Mouse (Mus musculus): ENCODE data around the gene Olfr91. TPM values are rescaled to one million over a fixed set of nuclear protein-coding genes. Genes with fewer than 3 reads are reported as not detected.
A peak's percentile ranks its signal among the peaks of the same experiment; 100 is the strongest.
"Not testable (repeated sequence)": the region's sequence is repeated elsewhere in the genome, so short reads cannot be mapped to it uniquely, and the experiment has no call there.

Gene Olfr91
- not detected in 2 replicates for polyA plus RNA-seq (2014; fragmentation: Nextera tagmentation; extraction: Ambion mirVana)

GRCm38 (mm10) chr17:37098178-37098577 is at the start of gene Olfr91:
TSS of gene Olfr91 (minus strand) at chr17:37098278.
- Histone ChIP-seq H3K27ac (ENCODE audit: low read length) (no peak within 1 kb of the TSS), H3K36me3 (ENCODE audit: control insufficient read depth, insufficient read depth, low read length) (no peaks in the 10 kb centered on the region), H3K27me3 (ENCODE audit: control insufficient read depth, insufficient read depth, low read length) (no peaks in the 10 kb centered on the region), H3K4me3 (ENCODE audit: low read depth, low read length) (no peak within 1 kb of the TSS), H3K4me2 (replicated peaks; ENCODE audit: low read depth, low read length) (no peak within 1 kb of the TSS), H3K9me3 (ENCODE audit: control insufficient read depth, low read depth, low read length) (no peaks in the 10 kb centered on the region), H3K9ac (replicated peaks; ENCODE audit: low read depth, low read length) (no peak within 1 kb of the TSS), H3K4me1 (ENCODE audit: control insufficient read depth, insufficient read depth, low read length) (no peaks in the 10 kb centered on the region)
- no peak for ATAC-seq (ENCODE audit: insufficient number of reproducible peaks, insufficient read depth, low FRiP score, low read depth)
- 80% methylated on average over 1 of the region's 1 CpGs for WGBS

DNA sequence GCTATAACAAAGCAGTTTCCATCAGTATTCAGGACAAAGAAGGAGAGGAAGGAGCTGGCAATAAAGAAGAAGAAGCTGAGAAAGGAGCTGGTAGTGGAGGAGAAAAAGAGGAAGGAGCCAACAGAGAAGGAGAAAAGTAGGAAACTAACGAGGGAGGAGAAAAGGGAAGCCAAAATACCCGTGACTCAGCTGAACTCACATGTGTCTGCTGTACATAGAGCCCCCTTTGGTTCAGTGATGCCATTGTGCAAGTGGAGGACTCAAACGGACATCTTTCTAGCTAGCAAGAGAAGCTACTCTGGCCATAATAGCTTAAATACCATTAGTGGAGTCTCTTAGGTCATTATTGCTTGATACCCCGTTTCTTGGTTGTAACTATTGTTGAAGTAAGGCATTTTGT is 33.3 kb upstream of the Olfr91 start:
- not testable (repeated sequence) for H3K36me3 ChIP-seq (ENCODE audit: control insufficient read depth, insufficient read depth, low read length); H3K27me3 ChIP-seq (ENCODE audit: control insufficient read depth, insufficient read depth, low read length); H3K4me2 ChIP-seq (replicated peaks; ENCODE audit: low read depth, low read length); H3K4me1 ChIP-seq (ENCODE audit: control insufficient read depth, insufficient read depth, low read length); H3K4me3 ChIP-seq (ENCODE audit: low read depth, low read length); H3K27ac ChIP-seq (ENCODE audit: low read length); H3K9ac ChIP-seq (replicated peaks; ENCODE audit: low read depth, low read length); ATAC-seq (ENCODE audit: insufficient number of reproducible peaks, insufficient read depth, low FRiP score, low read depth); H3K9me3 ChIP-seq (ENCODE audit: control insufficient read depth, low read depth, low read length)
- 76% methylated on average over 4 of the region's 4 CpGs for whole genome bisulfite sequencing

DNA sequence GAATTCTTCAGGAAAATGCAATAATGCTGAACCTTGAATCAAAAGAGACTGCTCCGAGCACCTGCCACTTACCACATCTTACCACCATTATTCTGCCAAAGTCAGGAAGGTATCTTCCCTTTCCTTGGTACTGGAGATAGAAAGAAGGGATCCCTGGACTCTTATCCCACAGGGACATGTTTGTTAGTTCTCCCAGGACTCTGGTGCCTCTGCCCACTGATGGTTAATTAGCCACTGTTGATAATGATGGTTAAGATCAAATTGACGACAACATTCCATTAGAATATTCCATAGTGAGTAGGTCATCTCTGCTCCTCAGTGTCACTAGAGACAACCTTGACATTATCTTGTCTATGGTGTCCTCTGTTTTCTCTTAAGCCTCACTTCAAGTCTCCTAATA is 21.9 kb upstream of the Olfr91 start, which contains the start of gene Olfr92:
TSS of gene Olfr92 (minus strand) at position 101 of the 400 bp plus-strand sequence.
- Histone ChIP-seq H3K27ac (ENCODE audit: low read length) (no peak within 1 kb of the TSS), H3K27me3 (ENCODE audit: control insufficient read depth, insufficient read depth, low read length) (no peaks in the 10 kb centered on the region), H3K36me3 (ENCODE audit: control insufficient read depth, insufficient read depth, low read length) (no peaks in the 10 kb centered on the region), H3K4me2 (replicated peaks; ENCODE audit: low read depth, low read length) (no peak within 1 kb of the TSS), H3K4me1 (ENCODE audit: control insufficient read depth, insufficient read depth, low read length) (no peaks in the 10 kb centered on the region), H3K4me3 (ENCODE audit: low read depth, low read length) (no peak within 1 kb of the TSS), H3K9me3 (ENCODE audit: control insufficient read depth, low read depth, low read length) (no peaks in the 10 kb centered on the region), H3K9ac (replicated peaks; ENCODE audit: low read depth, low read length) (no peak within 1 kb of the TSS)
- WGBS: 87% methylated on average over 2 of the region's 2 CpGs
- ATAC-seq (ENCODE audit: insufficient number of reproducible peaks, insufficient read depth, low FRiP score, low read depth): no peak

DNA sequence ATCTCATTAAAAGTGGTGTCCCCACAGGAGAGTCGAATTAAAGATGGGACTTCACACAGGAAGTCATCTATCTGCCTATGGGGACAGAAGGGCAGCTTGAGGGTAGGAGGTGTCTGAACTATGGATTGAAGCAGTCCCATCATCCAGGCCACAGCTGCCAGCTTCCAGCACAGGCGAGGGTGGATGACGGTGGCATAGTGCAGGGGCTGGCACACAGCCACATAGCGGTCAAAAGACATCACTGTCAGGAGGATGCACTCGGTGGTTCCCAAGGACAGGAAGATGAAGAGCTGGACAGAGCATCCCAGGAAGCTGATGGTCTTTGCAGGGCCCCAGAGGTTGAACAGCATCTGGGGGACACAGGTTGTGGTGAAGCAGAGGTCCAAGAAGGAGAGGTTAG is 4.8 kb downstream of the Olfr91 start:
- H3K9me3 ChIP-seq (ENCODE audit: control insufficient read depth, low read depth, low read length): no peaks in the 10 kb centered on the region
- H3K36me3 ChIP-seq (ENCODE audit: control insufficient read depth, insufficient read depth, low read length): no peaks in the 10 kb centered on the region
- no peak for ATAC-seq (ENCODE audit: insufficient number of reproducible peaks, insufficient read depth, low FRiP score, low read depth)
- no peaks in the 10 kb centered on the region for H3K4me1 ChIP-seq (ENCODE audit: control insufficient read depth, insufficient read depth, low read length)
- H3K4me2 ChIP-seq (replicated peaks; ENCODE audit: low read depth, low read length): no peak overlapping the region
- no peak overlapping the region for H3K27ac ChIP-seq (ENCODE audit: low read length)
- no peak overlapping the region for H3K9ac ChIP-seq (replicated peaks; ENCODE audit: low read depth, low read length)
- H3K27me3 ChIP-seq (ENCODE audit: control insufficient read depth, insufficient read depth, low read length): no peaks in the 10 kb centered on the region
- no peak overlapping the region for H3K4me3 ChIP-seq (ENCODE audit: low read depth, low read length)
- 70% methylated on average over 5 of the region's 5 CpGs for WGBS

GRCm38 (mm10) chr17:37092198-37092597 is 5.9 kb downstream of the Olfr91 start:
- H3K27ac ChIP-seq (ENCODE audit: low read length): no peak overlapping the region
- 70% methylated on average over 1 of the region's 1 CpGs for WGBS
- H3K4me3 ChIP-seq (ENCODE audit: low read depth, low read length): no peak overlapping the region
- no peak overlapping the region for H3K9ac ChIP-seq (replicated peaks; ENCODE audit: low read depth, low read length)
- H3K4me2 ChIP-seq (replicated peaks; ENCODE audit: low read depth, low read length): no peak overlapping the region
- no peak for ATAC-seq (ENCODE audit: insufficient number of reproducible peaks, insufficient read depth, low FRiP score, low read depth)
- H3K27me3 ChIP-seq (ENCODE audit: control insufficient read depth, insufficient read depth, low read length): no peaks in the 10 kb centered on the region
- H3K36me3 ChIP-seq (ENCODE audit: control insufficient read depth, insufficient read depth, low read length): no peaks in the 10 kb centered on the region
- H3K9me3 ChIP-seq (ENCODE audit: control insufficient read depth, low read depth, low read length): no peaks in the 10 kb centered on the region
- H3K4me1 ChIP-seq (ENCODE audit: control insufficient read depth, insufficient read depth, low read length): no peaks in the 10 kb centered on the region

- no peak within 1 kb of the TSS for H3K9ac ChIP-seq (replicated peaks; ENCODE audit: low read depth, low read length)
- no peaks in the 10 kb centered on the region for H3K36me3 ChIP-seq (ENCODE audit: control insufficient read depth, insufficient read depth, low read length)
- no peaks in the 10 kb centered on the region for H3K9me3 ChIP-seq (ENCODE audit: control insufficient read depth, low read depth, low read length)
- no peak within 1 kb of the TSS for H3K4me2 ChIP-seq (replicated peaks; ENCODE audit: low read depth, low read length)
- no peak within 1 kb of the TSS for H3K4me3 ChIP-seq (ENCODE audit: low read depth, low read length)
- no peaks in the 10 kb centered on the region for H3K27me3 ChIP-seq (ENCODE audit: control insufficient read depth, insufficient read depth, low read length)
- H3K4me1 ChIP-seq (ENCODE audit: control insufficient read depth, insufficient read depth, low read length): no peaks in the 10 kb centered on the region
- no peak for ATAC-seq (ENCODE audit: insufficient number of reproducible peaks, insufficient read depth, low FRiP score, low read depth)
- H3K27ac ChIP-seq (ENCODE audit: low read length): no peak within 1 kb of the TSS
Measured at GRCm38 (mm10) chr17:37088399-37088798, 9.7 kb downstream of the Olfr91 start, which contains the start of gene Olfr90. TSS of gene Olfr90 (minus strand) at chr17:37088499.

- Histone ChIP-seq H3K4me1 (ENCODE audit: control insufficient read depth, insufficient read depth, low read length) (no peaks in the 10 kb centered on the region; the same call in 1 of the 2 replicates), H3K9ac (replicated peaks; ENCODE audit: low read depth, low read length) (no peak overlapping the region), H3K36me3 (ENCODE audit: control insufficient read depth, insufficient read depth, low read length) (no peaks in the 10 kb centered on the region), H3K9me3 (ENCODE audit: control insufficient read depth, low read depth, low read length) (no peaks in the 10 kb centered on the region), H3K27ac (ENCODE audit: low read length) (no peak overlapping the region), H3K4me2 (replicated peaks; ENCODE audit: low read depth, low read length) (no peak overlapping the region), H3K27me3 (ENCODE audit: control insufficient read depth, insufficient read depth, low read length) (no peaks in the 10 kb centered on the region), H3K4me3 (ENCODE audit: low read depth, low read length) (no peak overlapping the region)
- 74% methylated on average over 10 of the region's 10 CpGs for WGBS
- no peak for ATAC-seq (ENCODE audit: insufficient number of reproducible peaks, insufficient read depth, low FRiP score, low read depth)
Measured at GRCm38 (mm10) chr17:37085545-37085944, 12.5 kb downstream of the Olfr91 start.

DNA sequence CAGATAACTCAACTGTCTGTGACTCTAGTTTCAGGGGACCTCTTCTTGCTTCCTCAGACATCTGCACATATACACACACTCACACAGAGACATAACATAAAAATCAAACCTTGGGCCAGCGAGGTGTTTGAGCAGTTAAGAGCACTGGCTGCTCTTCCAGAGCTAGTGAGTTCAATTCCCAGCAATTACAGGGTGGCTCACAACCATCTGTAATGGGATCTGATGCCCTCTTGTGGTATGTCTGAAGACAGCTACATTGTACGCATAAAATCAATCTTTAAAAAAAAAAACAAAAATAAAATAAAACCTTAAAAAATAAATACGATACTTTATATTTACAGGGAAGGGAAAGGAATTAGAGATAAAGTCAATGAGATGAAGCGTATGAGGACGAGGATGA is 13.4 kb downstream of the Olfr91 start:
- no peaks in the 10 kb centered on the region for H3K36me3 ChIP-seq (ENCODE audit: control insufficient read depth, insufficient read depth, low read length)
- WGBS: 70% methylated on average over 5 of the region's 5 CpGs
- H3K27me3 ChIP-seq (ENCODE audit: control insufficient read depth, insufficient read depth, low read length): no peaks in the 10 kb centered on the region

DNA sequence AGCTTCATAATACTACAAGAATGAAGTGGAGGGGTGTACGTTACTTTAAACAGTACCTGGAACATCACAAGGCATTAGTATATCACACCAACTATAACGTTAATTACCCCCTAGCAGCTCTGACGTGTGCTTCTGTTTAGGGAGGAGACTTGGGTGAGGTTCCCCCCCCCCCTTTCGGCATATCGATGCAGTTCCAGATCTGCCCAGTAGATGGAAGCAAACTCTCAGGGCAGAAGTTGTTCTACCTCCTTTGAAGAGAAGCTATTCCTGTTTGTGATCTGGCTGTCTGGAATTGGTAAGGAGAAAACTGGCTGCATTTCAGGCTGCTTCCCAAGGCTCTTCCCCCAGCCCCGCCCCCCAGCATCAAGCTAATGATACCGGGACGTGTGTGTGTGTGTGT is 14.8 kb downstream of the Olfr91 start:
- Histone ChIP-seq H3K27me3 (ENCODE audit: control insufficient read depth, insufficient read depth, low read length) (no peaks in the 10 kb centered on the region), H3K9me3 (ENCODE audit: control insufficient read depth, low read depth, low read length) (no peaks in the 10 kb centered on the region), H3K4me3 (ENCODE audit: low read depth, low read length) (no peak overlapping the region), H3K36me3 (ENCODE audit: control insufficient read depth, insufficient read depth, low read length) (no peaks in the 10 kb centered on the region), H3K9ac (replicated peaks; ENCODE audit: low read depth, low read length) (no peak overlapping the region), H3K4me1 (ENCODE audit: control insufficient read depth, insufficient read depth, low read length) (no peaks in the 10 kb centered on the region; the same call in 1 of the 2 replicates), H3K27ac (ENCODE audit: low read length) (no peak overlapping the region), H3K4me2 (replicated peaks; ENCODE audit: low read depth, low read length) (0 out of 2 replicates have a peak overlapping the region, but pooled peaks have one; percentile 7)
- 2% methylated on average over 8 of the region's 8 CpGs for WGBS
- ATAC-seq (ENCODE audit: insufficient number of reproducible peaks, insufficient read depth, low FRiP score, low read depth): peak; percentile 73

More for the DNA sequence above, 13.4 kb downstream of the Olfr91 start:
- no peaks in the 10 kb centered on the region; the same call in 1 of the 2 replicates for H3K4me1 ChIP-seq (ENCODE audit: control insufficient read depth, insufficient read depth, low read length)
- H3K27ac ChIP-seq (ENCODE audit: low read length): no peak overlapping the region
- no peak overlapping the region for H3K9ac ChIP-seq (replicated peaks; ENCODE audit: low read depth, low read length)
- H3K9me3 ChIP-seq (ENCODE audit: control insufficient read depth, low read depth, low read length): no peaks in the 10 kb centered on the region
- no peak for ATAC-seq (ENCODE audit: insufficient number of reproducible peaks, insufficient read depth, low FRiP score, low read depth)
- H3K4me2 ChIP-seq (replicated peaks; ENCODE audit: low read depth, low read length): no peak overlapping the region
- no peak overlapping the region for H3K4me3 ChIP-seq (ENCODE audit: low read depth, low read length)
